Mouse (Mus musculus): Measurements from ENCODE around the gene Slc16a1. TPM values are rescaled to one million over a fixed set of nuclear protein-coding genes. Genes with fewer than 3 reads are reported as not detected.

The Slc16a1 gene
- polyA plus RNA-seq (2015; fragmentation: Nextera tagmentation; extraction: Ambion mirVana): 44.0 and 48.7 TPM in 2 replicates

DNA sequence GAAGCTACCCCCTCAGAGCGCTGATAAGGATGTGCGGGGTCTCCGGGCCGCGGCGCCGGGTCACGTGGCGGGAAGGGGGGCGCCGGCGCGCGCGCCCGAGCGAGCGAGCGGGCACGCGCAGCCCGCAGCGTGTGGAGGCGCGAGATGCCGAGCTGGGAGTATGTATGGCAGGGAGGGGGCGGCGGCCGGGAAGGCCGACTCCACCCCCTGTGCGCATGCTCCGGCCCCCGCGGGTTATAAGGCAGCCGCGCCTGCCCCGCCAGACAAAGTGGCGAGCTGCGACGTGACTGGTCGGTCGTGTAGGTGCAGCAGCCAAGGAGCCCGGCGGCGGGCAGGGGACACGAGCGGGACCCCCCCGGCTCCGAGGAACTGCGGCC, at the start of gene Slc16a1:
Slc16a1 (plus strand) TSS at position 266 of the 377 bp plus-strand sequence.
- Histone ChIP-seq H3K9ac (replicated peaks; ENCODE audit: low read length) (peak within 1 kb of the TSS; percentile 91), H3K4me3 (ENCODE audit: low read length) (peak within 1 kb of the TSS; percentile 88), H3K4me2 (replicated peaks; ENCODE audit: low read depth, low read length) (peak within 1 kb of the TSS; percentile 99), H3K27me3 (ENCODE audit: insufficient read depth, low read length) (no peaks in the 10 kb centered on the region), H3K4me1 (ENCODE audit: insufficient read depth, low read length) (0 out of 2 replicates have a peak, but pooled peaks cover 7% of the 10 kb centered on the region), H3K36me3 (ENCODE audit: insufficient read depth, low read length) (no peaks in the 10 kb centered on the region), H3K9me3 (ENCODE audit: low read length) (no peaks in the 10 kb centered on the region), H3K27ac (ENCODE audit: low read length) (peak within 1 kb of the TSS; percentile 71)
- WGBS: 0% methylated on average over 49 of the region's 50 CpGs
- peak; percentile 98 for ATAC-seq (ENCODE audit: low FRiP score, low TSS enrichment)

DNA sequence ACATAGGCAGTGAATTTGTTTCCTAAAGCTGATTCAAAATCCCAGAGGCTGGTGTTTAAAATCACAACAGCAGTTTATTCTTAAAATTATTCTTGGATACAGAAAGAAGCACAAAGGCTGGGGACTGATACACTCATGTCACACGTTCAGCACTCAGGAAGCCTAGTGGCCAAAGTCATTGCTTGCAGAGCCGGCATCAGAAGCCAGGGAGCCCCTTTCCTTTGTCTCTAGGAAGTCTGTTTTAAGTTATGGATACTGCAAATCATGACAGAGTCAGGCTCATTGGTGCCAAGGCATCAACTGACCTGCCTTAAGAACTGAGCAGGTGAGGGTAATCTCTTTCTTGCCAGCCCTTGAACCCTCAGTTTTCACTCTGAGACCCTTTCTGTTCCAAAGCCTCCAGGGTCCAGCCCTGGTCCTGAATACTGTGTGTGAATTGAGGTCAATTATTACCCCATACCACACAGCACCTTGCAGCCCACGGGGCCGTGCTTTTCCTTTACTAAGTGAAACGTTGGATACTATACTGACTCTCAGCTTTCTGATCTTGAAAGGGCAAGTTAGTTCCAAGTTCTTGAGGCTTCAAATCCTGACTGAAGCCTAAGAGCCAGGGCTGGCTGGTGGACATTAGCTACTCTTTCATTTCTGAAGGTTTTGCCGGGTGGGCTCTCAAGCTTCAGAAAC, 41.9 kb upstream of the Slc16a1 start:
- Histone ChIP-seq H3K9ac (replicated peaks; ENCODE audit: low read length) (no peak overlapping the region), H3K4me3 (ENCODE audit: low read length) (no peak overlapping the region), H3K4me2 (replicated peaks; ENCODE audit: low read depth, low read length) (no peak overlapping the region), H3K36me3 (ENCODE audit: insufficient read depth, low read length) (no peaks in the 10 kb centered on the region), H3K27ac (ENCODE audit: low read length) (no peak overlapping the region), H3K9me3 (ENCODE audit: low read length) (no peaks in the 10 kb centered on the region), H3K27me3 (ENCODE audit: insufficient read depth, low read length) (no peaks in the 10 kb centered on the region), H3K4me1 (ENCODE audit: insufficient read depth, low read length) (peaks cover 25% of the 10 kb centered on the region)
- WGBS: 53% methylated on average over 6 of the region's 6 CpGs
- ATAC-seq (ENCODE audit: low FRiP score, low TSS enrichment): 0 out of 2 replicates have a peak, but pooled peaks have one; percentile 44

DNA sequence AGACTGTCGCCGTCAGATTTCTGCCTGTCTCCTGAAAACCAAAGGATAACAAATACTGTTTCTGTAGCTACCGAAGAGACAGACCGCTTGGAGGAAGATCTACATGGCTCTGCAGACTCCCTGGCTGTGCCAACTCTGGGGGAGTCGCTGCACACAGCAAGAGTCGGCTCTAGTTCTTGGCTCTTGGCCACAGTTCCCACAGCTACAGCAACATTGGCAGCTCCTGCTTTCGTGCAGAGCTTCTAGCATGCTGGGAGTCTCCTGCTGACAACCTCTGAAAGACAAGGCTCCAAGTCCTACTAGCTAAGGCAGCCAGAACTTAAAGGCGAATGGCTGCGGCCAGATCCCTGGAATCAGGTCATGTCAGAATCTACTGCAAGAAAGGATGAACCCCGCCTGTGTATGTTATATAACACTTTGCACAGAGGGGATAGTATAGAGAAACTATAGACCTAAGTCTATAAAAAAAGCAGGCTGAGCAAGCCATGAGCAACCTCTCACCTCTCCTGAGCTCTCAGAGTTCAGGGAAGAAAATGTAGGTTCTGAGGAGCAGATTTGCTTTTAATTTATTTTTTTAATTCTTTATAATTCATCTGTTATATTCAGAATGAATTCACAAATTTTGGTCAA, 41.2 kb upstream of the Slc16a1 start:
- H3K4me2 ChIP-seq (replicated peaks; ENCODE audit: low read depth, low read length): no peak overlapping the region
- no peak overlapping the region for H3K27ac ChIP-seq (ENCODE audit: low read length)
- H3K4me1 ChIP-seq (ENCODE audit: insufficient read depth, low read length): peaks cover 25% of the 10 kb centered on the region
- WGBS: 61% methylated on average over 10 of the region's 10 CpGs
- H3K27me3 ChIP-seq (ENCODE audit: insufficient read depth, low read length): no peaks in the 10 kb centered on the region
- ATAC-seq (ENCODE audit: low FRiP score, low TSS enrichment): no peak
- H3K9ac ChIP-seq (replicated peaks; ENCODE audit: low read length): no peak overlapping the region
- no peaks in the 10 kb centered on the region for H3K9me3 ChIP-seq (ENCODE audit: low read length)
- H3K36me3 ChIP-seq (ENCODE audit: insufficient read depth, low read length): no peaks in the 10 kb centered on the region
- H3K4me3 ChIP-seq (ENCODE audit: low read length): no peak overlapping the region

DNA sequence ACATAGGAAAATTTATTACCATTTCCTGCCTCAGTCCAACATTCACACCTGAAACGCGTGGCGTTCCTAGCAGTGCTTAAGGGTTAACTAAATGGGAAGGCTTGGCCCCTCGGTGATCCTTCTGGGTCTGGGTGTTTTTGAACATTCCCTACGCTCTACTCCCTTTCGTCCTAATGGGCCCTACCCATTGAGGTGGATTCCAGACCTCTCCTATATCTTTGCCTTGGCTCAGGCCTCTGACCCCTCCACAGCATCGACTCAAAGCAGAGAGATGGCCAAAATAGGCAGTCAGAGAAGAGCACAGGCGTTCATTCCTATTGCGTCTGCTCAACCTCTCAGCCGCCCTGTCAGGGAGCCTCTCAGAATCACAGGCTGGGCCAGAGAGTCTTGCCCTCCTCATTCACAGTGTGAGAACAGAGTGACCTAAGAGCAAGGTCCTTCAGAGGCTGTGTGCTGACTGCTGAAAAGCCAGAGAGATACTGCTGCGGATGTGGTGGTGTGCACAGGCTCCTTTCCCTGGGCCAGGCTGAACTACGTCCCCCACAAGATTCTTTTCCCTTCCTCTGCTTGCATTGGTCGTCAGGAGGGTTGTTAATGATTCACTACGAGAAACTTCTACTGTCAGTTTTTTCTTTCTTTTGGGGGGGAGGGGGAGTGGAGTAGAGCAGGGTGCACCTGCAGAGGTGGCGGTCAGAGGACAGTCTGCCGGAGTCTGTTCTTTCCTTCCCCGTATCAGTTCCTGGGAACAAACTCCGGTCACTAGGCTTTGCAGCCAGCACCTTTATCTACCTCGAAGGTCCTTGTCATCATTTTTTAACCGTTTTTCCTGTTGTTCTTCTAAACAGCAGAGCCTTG, 38.9 kb upstream of the Slc16a1 start:
- Histone ChIP-seq H3K4me1 (ENCODE audit: insufficient read depth, low read length) (peaks cover 25% of the 10 kb centered on the region), H3K4me3 (ENCODE audit: low read length) (no peak overlapping the region), H3K9me3 (ENCODE audit: low read length) (no peaks in the 10 kb centered on the region), H3K27ac (ENCODE audit: low read length) (peak overlapping the region; percentile 69), H3K9ac (replicated peaks; ENCODE audit: low read length) (0 out of 2 replicates have a peak overlapping the region, but pooled peaks have one; percentile 2), H3K27me3 (ENCODE audit: insufficient read depth, low read length) (no peaks in the 10 kb centered on the region), H3K36me3 (ENCODE audit: insufficient read depth, low read length) (no peaks in the 10 kb centered on the region), H3K4me2 (replicated peaks; ENCODE audit: low read depth, low read length) (peak overlapping the region; percentile 16; the same call in 1 of the 2 replicates)
- 44% methylated on average over 20 of the region's 20 CpGs for WGBS
- peak; percentile 95 for ATAC-seq (ENCODE audit: low FRiP score, low TSS enrichment)

DNA sequence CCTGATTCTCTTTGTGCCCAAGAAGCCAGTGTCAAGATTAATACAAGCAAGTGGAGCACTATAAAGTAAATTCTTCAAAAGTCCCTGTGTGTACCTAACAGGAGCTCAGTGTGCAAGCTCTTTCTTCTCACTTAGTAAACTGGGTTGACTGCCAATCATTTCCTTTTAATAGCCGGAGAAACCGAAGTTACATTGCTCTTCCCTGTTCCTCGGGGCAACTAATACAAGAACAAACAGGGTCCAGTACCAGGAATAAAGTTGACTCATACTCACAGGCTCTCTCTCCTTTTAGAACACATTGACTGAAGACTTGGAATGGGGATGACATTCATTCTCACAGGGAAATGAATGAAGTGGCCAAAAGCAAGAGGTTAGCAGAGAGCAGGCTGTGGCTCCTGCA, 37.8 kb upstream of the Slc16a1 start:
- Histone ChIP-seq H3K27ac (ENCODE audit: low read length) (peak overlapping the region; percentile 69; the same call in 1 of the 2 replicates), H3K9me3 (ENCODE audit: low read length) (no peaks in the 10 kb centered on the region), H3K4me2 (replicated peaks; ENCODE audit: low read depth, low read length) (no peak overlapping the region), H3K36me3 (ENCODE audit: insufficient read depth, low read length) (no peaks in the 10 kb centered on the region), H3K4me3 (ENCODE audit: low read length) (no peak overlapping the region), H3K27me3 (ENCODE audit: insufficient read depth, low read length) (no peaks in the 10 kb centered on the region), H3K4me1 (ENCODE audit: insufficient read depth, low read length) (peaks cover 25% of the 10 kb centered on the region), H3K9ac (replicated peaks; ENCODE audit: low read length) (no peak overlapping the region)
- 64% methylated on average over 3 of the region's 3 CpGs for WGBS
- ATAC-seq (ENCODE audit: low FRiP score, low TSS enrichment): no peak

DNA sequence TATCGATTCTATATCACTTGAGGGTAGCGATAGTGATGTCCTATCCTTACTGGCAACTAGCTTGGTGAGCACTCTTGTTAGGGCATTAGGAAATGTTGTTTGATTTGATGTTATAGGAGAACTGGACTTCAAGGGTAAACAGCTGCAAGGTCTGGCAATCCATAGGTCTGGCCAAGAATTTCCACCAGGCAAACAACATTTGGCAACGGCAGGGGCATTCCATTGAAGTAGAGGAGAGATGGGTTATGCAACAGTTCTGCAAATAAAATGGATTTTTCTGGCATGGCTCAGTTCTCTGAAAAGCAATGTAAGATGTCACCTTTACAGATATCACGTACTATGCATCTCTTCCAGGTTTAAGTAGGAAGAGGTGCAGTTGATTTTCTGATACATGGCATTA, 36.8 kb upstream of the Slc16a1 start:
- Histone ChIP-seq H3K4me1 (ENCODE audit: insufficient read depth, low read length) (peaks cover 23% of the 10 kb centered on the region), H3K27ac (ENCODE audit: low read length) (no peak overlapping the region), H3K4me3 (ENCODE audit: low read length) (no peak overlapping the region), H3K4me2 (replicated peaks; ENCODE audit: low read depth, low read length) (no peak overlapping the region), H3K36me3 (ENCODE audit: insufficient read depth, low read length) (no peaks in the 10 kb centered on the region), H3K9me3 (ENCODE audit: low read length) (no peaks in the 10 kb centered on the region), H3K27me3 (ENCODE audit: insufficient read depth, low read length) (no peaks in the 10 kb centered on the region), H3K9ac (replicated peaks; ENCODE audit: low read length) (no peak overlapping the region)
- no peak for ATAC-seq (ENCODE audit: low FRiP score, low TSS enrichment)
- 90% methylated on average over 4 of the region's 4 CpGs for WGBS

DNA sequence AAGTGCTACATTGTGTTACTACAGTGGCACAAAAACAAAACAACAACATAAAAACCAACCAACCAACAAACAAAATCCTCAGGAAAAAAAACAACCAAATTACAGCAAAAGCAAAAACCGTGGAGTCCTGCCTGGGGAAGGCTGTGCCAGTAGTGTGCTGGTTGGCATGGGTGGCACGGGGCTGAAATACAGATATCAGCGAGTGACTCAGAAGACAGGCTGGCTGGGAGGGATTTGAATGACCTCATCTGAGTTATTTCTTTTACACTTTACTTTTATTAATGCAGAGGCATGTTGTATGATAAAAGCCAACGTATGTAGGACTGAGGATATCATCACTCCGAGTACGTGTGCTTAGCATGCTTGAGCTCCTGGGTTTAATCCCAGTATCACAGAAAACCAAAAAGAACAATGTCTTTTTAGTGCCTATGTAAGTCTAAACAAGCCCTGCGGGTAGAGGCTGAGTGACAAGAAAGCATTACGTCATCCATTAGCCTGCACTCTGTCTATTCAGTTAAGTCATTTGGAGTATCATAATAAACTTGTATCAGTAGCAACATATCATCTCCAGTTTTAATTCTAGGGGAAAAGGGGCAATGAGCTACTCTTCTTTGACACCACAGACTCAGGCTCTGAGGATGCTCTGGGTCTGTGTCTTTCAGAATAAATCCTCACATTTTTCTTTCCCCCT, 28.6 kb upstream of the Slc16a1 start:
- no peak overlapping the region for H3K4me2 ChIP-seq (replicated peaks; ENCODE audit: low read depth, low read length)
- H3K9me3 ChIP-seq (ENCODE audit: low read length): no peaks in the 10 kb centered on the region
- H3K4me1 ChIP-seq (ENCODE audit: insufficient read depth, low read length): no peaks in the 10 kb centered on the region
- WGBS: 87% methylated on average over 8 of the region's 8 CpGs
- H3K36me3 ChIP-seq (ENCODE audit: insufficient read depth, low read length): no peaks in the 10 kb centered on the region
- ATAC-seq (ENCODE audit: low FRiP score, low TSS enrichment): no peak
- H3K9ac ChIP-seq (replicated peaks; ENCODE audit: low read length): no peak overlapping the region
- no peak overlapping the region for H3K27ac ChIP-seq (ENCODE audit: low read length)
- H3K27me3 ChIP-seq (ENCODE audit: insufficient read depth, low read length): no peaks in the 10 kb centered on the region
- no peak overlapping the region for H3K4me3 ChIP-seq (ENCODE audit: low read length)

DNA sequence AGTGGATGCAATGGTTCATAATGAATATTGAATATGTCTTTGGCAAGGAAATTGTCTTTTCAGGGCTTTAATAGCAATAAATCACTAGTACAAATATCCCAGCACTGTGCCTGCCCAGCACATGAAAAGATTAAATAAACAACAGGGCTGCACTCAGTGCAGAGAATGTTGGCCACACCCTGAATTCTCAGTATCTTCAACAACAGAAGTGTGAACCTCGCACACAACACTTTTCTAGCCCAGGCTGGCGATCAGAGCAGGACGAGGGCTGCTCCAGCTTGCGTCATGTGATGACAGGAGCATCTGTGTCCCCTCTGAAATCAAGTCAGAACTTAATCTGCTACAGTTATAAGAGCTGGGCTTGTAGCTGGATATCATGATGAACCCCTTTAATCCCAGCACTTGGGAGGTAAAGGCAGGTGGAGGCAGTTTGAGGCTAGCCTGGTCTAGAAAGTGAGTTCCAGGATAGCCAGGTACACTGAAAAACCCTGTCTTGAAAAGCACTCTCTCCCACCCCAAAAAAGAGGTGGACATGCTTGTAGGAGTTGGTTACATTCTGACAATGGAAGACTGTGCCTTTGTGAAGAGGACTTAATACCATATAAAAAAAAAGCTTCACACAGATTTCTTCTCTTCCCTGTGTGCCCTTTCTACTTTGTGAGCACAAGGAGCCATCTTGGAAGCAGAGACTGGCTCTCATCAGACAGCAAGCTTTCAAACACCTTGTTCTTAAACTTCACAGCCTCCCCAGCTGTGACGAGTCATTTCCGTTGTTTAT, 27.8 kb upstream of the Slc16a1 start:
- no peak overlapping the region for H3K4me3 ChIP-seq (ENCODE audit: low read length)
- WGBS: 72% methylated on average over 6 of the region's 6 CpGs
- no peaks in the 10 kb centered on the region for H3K36me3 ChIP-seq (ENCODE audit: insufficient read depth, low read length)
- no peaks in the 10 kb centered on the region for H3K27me3 ChIP-seq (ENCODE audit: insufficient read depth, low read length)
- no peak overlapping the region for H3K4me2 ChIP-seq (replicated peaks; ENCODE audit: low read depth, low read length)
- no peak overlapping the region for H3K27ac ChIP-seq (ENCODE audit: low read length)
- no peaks in the 10 kb centered on the region for H3K9me3 ChIP-seq (ENCODE audit: low read length)
- no peak overlapping the region for H3K9ac ChIP-seq (replicated peaks; ENCODE audit: low read length)
- no peaks in the 10 kb centered on the region for H3K4me1 ChIP-seq (ENCODE audit: insufficient read depth, low read length)
- no peak for ATAC-seq (ENCODE audit: low FRiP score, low TSS enrichment)

DNA sequence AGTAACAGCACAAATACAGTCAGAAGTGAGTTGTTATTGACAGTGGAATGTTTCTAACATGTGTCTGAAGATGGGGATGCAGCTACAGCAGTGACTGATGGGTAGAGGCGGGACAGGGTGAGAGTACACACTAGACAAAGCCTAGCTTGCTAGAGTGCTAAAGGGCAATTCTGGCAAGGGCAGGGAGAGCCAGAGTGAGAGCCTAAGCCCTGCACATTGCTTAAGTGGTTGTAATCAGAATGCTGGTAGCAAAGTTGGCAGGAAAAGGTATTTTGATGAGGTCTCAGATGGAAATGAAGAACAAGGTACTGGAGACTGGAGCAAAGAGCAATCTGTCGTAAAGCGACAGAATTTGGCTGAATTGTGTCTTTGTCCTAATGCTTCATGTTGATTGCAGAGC, 26.5 kb upstream of the Slc16a1 start:
- H3K9me3 ChIP-seq (ENCODE audit: low read length): no peaks in the 10 kb centered on the region
- no peaks in the 10 kb centered on the region for H3K36me3 ChIP-seq (ENCODE audit: insufficient read depth, low read length)

More for the DNA sequence above, 26.5 kb upstream of the Slc16a1 start:
- no peak overlapping the region for H3K4me2 ChIP-seq (replicated peaks; ENCODE audit: low read depth, low read length)
- ATAC-seq (ENCODE audit: low FRiP score, low TSS enrichment): no peak
- H3K9ac ChIP-seq (replicated peaks; ENCODE audit: low read length): no peak overlapping the region
- H3K27me3 ChIP-seq (ENCODE audit: insufficient read depth, low read length): no peaks in the 10 kb centered on the region
- no peak overlapping the region for H3K27ac ChIP-seq (ENCODE audit: low read length)
- H3K4me3 ChIP-seq (ENCODE audit: low read length): no peak overlapping the region
- WGBS: 91% methylated on average over 3 of the region's 3 CpGs
- H3K4me1 ChIP-seq (ENCODE audit: insufficient read depth, low read length): no peaks in the 10 kb centered on the region; the same call in 1 of the 2 replicates
